Mouse (Mus musculus): ENCODE measurements around the gene Trim25.

- no peak for TF ChIP-seq CTCF (IDR thresholded peaks at IDR 0.05; ENCODE audit: low read depth, low read length)
- 0 out of 2 replicates have a peak, but pooled peaks have one; percentile 36 for TF ChIP-seq POLR2A (IDR thresholded peaks at IDR 0.05; ENCODE audit: extremely low read depth, insufficient read depth, low read length)
Observed at GRCm38 (mm10) chr11:89060423-89061089, 61.4 kb downstream of the Trim25 start.

All from liver, adult 2 months (tissue).